Mouse (Mus musculus) kidney, adult 2 months (tissue): ENCODE data around the gene Gm20696.

Experiments
- CTCF ChIP-seq: fragments of 200-500 bp; conservative IDR thresholded peaks from 2 replicates; pipeline ENCODE4 v1.5.1; 2011; ENCODE audit warnings: low read depth, mild to moderate bottlenecking, control low read depth, low read length, moderate library complexity, mixed read lengths; ENCODE audit not compliant: insufficient read depth, insufficient read length
- POLR2A ChIP-seq: fragments of 200-500 bp; IDR thresholded peaks from one replicate; pipeline ENCODE4 v1.6.1; 2011; ENCODE audit warnings: low read depth, low read length, control low read depth

DNA sequence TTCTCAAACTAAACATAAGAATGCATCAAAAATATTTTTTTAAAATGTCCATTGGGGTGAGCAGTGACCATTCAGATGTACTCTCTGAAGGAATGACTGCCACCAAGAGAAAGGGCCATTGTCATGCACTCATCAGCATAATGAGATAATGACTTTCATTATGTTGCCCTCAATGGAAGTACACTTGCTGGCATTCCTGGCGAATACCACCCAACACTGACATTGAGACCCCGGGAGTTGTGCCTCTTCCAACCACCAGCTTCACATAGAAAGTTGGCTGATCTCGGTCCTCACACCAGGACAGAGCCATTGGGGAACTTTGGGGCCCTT is 356.5 kb downstream of the Gm20696 start:
- TF ChIP-seq CTCF, result no peak
- no peak for TF ChIP-seq POLR2A
